Mouse (Mus musculus) right cerebral cortex, postnatal 4 days (tissue): ENCODE data around the gene Naa35.

Experiments
- DNase-seq: peaks from one replicate; pipeline ENCODE4 v3.0.0-alpha.2; 2022

The Naa35 gene

DNA sequence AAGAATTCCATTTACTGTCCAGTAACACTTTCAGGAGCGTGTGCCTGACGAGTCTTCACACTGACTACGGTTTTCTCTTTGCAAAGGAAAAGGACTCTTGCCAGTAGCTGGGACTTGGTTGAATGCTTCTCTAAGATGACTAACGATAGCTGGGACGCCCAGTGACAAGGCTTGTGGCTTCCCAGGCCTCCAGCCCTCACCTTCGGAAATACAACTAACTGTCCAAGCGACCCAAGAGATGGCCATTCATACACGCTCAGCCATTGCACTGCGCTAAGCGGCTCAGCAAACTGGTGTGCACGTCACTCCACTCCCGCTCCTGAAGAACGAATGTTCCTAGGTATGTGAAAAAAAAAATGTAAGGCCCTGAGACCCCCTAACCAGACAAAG is 89.7 kb downstream of the Naa35 start:
- DNase-seq, result no peak

DNA sequence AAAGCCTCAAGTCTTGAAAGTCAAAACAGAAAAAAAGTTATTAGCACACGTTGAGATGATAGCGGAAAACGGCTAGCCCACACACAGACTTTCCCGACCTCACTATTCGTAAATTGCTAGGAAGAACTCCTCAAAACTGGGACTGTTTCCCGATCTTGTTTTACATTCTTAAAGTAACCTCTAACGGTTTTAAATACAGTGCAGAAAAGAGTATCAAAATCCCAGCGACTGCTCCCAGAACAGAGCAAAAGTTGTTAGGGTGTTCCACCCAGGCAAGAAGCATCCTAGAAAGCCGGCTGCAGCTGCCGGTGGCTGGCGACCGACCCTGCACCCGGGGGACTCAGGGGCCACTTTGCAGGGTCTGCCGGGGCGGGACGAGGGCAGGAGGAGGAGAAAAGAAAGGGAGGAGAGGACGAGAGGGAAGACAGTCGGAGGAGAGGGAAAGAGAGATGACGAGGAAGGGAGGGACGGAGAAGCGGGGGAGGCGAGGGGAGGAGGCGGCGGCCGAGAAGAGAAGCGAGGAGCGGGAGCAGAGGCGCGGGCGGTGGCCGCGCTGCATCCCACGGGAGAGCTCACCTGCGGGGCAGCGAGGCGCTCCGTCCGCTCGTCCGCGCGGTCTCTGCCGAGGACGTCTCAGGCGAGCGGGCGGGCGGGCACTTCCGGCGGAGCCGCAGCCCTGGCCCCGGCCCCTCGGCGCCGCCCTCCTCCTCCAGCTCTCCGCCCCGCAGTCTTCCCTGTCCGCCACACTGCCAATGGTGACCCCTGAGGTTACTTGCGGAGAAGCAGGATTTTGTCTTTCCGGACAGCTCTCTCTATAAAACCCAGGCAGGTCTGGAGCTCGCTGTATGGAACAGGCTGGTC is 90.3 kb downstream of the Naa35 start, which contains the start of gene Golm1:
Gene Golm1, minus strand, starts transcription at position 661 of the 861 bp plus-strand sequence.
- DNase-seq, result peak; percentile 50

DNA sequence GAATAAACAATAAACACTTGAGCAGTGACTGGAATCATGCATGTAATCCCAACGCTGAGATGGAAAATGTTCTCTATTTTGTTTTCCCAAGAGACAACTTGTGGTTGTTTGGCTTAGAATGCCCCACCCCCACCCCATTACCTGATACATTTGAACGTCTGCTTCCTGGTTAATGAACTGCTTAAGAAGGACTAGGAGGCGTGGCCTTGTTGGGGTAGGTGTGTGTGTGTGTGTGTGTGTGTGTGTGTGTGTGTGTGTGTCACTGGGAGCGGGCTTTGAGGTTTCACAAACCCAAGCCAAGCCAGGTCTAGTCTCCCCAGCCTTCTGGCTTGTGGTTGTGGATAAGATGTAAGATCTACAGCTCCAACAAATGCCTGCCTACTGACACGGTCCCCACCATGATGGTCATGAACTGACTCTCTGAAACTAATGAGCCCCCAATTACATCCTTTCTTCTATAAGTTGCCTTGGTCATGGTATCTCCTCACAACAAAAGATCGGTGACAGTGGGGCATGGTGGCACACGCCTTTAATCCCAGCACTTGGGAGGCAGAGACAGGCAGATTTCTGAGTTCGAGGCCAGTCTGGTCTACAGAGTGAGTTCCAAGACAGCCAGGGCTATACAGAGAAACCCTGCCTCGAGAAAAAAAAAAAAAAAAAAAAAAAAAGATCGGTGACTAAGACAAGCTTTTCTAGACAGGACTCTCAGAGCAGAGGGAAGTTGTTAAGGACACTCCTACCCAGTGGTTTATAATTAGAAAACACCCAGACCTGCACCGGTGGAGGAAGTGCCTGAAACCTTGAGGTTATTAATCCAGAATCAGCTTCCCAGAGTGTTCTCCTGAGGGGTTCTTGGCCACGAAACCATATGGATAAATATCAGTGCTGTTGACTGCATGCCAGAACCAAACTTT is 91.5 kb downstream of the Naa35 start:
- DNase-seq, result no peak

DNA sequence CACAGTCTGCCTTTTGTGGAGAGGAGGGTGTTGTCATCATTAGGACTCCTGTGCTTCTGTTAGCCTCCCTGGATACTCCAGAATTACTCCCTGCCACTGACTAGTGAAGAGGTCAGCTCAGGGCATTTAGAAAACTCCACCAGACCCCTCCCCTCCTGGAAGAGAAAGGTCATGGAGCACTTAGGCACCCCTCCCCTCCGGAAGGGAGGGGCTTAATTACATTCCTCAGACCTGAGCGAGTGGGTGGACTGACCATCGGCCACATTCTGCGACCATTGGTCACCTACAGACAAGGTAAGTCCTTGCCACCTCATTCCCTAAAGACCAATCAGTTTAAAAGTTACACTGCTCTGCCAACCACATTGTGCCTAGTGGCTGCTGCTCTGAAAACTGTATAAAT is 94.2 kb downstream of the Naa35 start:
- no peak for DNase-seq

DNA sequence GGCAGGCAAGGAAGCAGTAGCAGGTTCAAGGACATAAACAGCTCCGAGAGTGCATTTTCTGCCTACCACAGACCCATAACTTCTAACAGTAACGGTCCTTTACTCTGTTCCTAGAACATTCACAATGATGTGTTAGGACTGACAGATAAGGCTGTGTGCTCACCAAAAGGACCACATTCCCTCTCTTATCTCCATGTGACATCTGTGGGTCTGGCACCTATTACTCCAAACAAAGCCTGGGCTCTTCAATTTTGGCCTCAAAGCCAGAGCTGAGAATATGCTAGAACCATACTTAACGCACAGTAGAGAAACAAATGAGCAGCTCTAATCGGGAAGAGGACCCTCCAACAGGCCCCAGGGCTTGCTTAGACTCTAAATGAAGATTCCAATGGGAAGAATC is 94.8 kb downstream of the Naa35 start:
- DNase-seq, result no peak

DNA sequence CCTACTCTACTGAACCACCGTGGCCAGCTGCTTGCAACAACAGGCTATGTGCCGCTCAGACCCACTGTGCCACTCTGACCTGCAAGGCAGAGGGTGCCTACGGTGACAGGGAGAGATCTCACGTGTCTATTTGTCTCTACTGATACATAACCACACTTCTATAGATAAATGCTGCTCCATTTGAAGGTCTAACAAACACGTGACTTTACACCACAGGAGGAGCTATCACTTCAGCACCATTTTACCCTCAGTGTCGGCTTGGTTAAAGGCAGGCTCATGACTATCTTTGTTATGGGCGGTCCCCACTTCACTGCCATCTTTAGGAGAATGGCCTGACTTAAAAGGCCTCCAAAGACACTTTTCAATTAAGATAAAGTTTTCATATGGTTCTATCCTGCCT is 97.6 kb downstream of the Naa35 start:
- no peak for DNase-seq

DNA sequence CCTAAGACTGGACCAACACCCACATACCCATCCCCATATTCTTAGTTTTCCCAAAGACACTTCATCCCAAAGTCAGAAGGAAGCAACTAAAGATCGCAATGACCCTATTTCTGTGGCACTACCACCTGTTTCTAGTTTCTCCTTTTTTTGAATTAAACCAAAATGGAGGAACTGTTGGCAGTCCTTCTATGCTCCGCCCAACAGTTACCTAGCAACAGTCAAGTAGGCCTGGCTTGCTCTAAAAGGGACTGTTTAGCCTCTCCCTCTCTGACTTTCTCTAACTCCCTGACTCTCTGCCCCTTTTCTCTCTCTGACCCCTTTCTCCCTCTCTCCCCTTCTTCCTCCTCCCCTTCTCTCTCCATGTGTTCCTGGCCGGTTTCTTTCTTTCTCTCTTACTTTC is 100.2 kb downstream of the Naa35 start:
- DNase-seq, result no peak
